ENCODE assay signal across 27 mouse cellular contexts in the genomic region with DNA sequence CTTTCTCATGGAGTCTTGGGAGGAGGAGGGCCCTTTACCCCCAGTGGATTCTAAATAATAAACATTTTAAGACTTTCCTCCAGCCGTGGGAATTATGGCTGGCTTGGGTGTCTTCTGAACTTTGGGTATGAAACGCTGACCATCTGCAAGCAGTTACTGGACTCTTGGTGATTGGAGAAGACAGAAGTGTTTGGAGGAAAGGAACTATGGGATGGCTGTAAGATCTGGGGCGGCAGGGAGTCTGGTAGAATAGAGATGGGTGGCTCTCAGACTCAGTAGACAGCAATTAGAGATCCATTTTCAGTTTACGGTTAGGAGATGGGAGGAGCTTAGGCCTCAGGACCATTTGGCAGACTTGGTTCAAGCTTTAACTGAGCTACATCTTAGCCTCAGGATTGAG.
A peak's percentile ranks its signal among the peaks of the same experiment; 100 is the strongest.
DNase-seq lines count a peak whose midpoint lies in the region; ATAC-seq lines count a peak whose summit lies in the region.
"Had no signal": no experiment of that assay in that cellular context is flagged by ENCODE, and none has a peak within 500 bp of the region (broad histone marks: within the 10 kb centered on the region; RNA-seq: fewer than 3 reads in every experiment).

No protein-coding gene starts in this region.

- no peaks in the 10 kb centered on the region for H3K27me3 ChIP-seq in kidney, embryonic 15.5 days
- no peaks in the 10 kb centered on the region for H3K27me3 ChIP-seq in neural tube, embryonic 13.5 days
- H3K27me3 ChIP-seq in neural tube, embryonic 15.5 days (replicated peaks), result no peaks in the 10 kb centered on the region
- H3K27me3 ChIP-seq in limb, embryonic 10.5 days (ENCODE audit: low read depth, poor library complexity, severe bottlenecking), result no peaks in the 10 kb centered on the region
- H3K27me3 ChIP-seq: heart, embryonic 12.5 days; limb, embryonic 12.5 days; lung, embryonic 15.5 days; midbrain, embryonic 12.5 days; Patski had no signal

- WGBS in kidney, embryonic 15.5 days, result 39% methylated on average over 4 of the region's 4 CpGs
- 49% methylated on average over 4 of the region's 4 CpGs for WGBS in neural tube, embryonic 13.5 days
- 62% methylated on average over 4 of the region's 4 CpGs for WGBS in neural tube, embryonic 15.5 days
- WGBS in limb, embryonic 10.5 days, result 34% methylated on average over 4 of the region's 4 CpGs

- H3K36me3 ChIP-seq in kidney, embryonic 15.5 days, result no peaks in the 10 kb centered on the region
- H3K36me3 ChIP-seq in neural tube, embryonic 13.5 days, result no peaks in the 10 kb centered on the region
- no peaks in the 10 kb centered on the region for H3K36me3 ChIP-seq in neural tube, embryonic 15.5 days
- no peaks in the 10 kb centered on the region for H3K36me3 ChIP-seq in limb, embryonic 10.5 days
- H3K36me3 ChIP-seq: heart, embryonic 12.5 days; limb, embryonic 12.5 days; liver, embryonic 15.5 days; lung, embryonic 15.5 days; midbrain, embryonic 12.5 days had no signal

- H3K4me3 ChIP-seq in kidney, embryonic 15.5 days (replicated peaks), result no peak overlapping the region
- no peak overlapping the region for H3K4me3 ChIP-seq in neural tube, embryonic 13.5 days
- no peak overlapping the region for H3K4me3 ChIP-seq in neural tube, embryonic 15.5 days (replicated peaks)
- H3K4me3 ChIP-seq in limb, embryonic 10.5 days, result no peak overlapping the region
- H3K4me3 ChIP-seq: forebrain, embryonic 13.5 days; heart, embryonic 12.5 days; limb, embryonic 12.5 days; liver, embryonic 15.5 days; lung, embryonic 15.5 days; midbrain, embryonic 12.5 days had no signal

- H3K9me3 ChIP-seq in kidney, embryonic 15.5 days (replicated peaks), result no peaks in the 10 kb centered on the region
- no peaks in the 10 kb centered on the region for H3K9me3 ChIP-seq in neural tube, embryonic 13.5 days
- H3K9me3 ChIP-seq in neural tube, embryonic 15.5 days (replicated peaks), result no peaks in the 10 kb centered on the region
- H3K9me3 ChIP-seq in limb, embryonic 10.5 days (replicated peaks), result no peaks in the 10 kb centered on the region
- H3K9me3 ChIP-seq: forebrain, embryonic 13.5 days; heart, embryonic 12.5 days; limb, embryonic 12.5 days; liver, embryonic 15.5 days; lung, embryonic 15.5 days; midbrain, embryonic 12.5 days had no signal

- H3K4me2 ChIP-seq in kidney, embryonic 15.5 days, result no peak overlapping the region
- H3K4me2 ChIP-seq in neural tube, embryonic 13.5 days, result no peak overlapping the region
- no peak overlapping the region for H3K4me2 ChIP-seq in neural tube, embryonic 15.5 days
- H3K4me2 ChIP-seq: forebrain, embryonic 13.5 days; heart, embryonic 12.5 days; limb, embryonic 12.5 days; liver, embryonic 15.5 days; lung, embryonic 15.5 days; midbrain, embryonic 12.5 days had no signal

- intact Hi-C loops in heart, postnatal 14 days (cut with DNase I), result no loop called here

- H3K4me1 ChIP-seq in kidney, embryonic 15.5 days, result peaks cover 26% of the 10 kb centered on the region
- peaks cover 54% of the 10 kb centered on the region for H3K4me1 ChIP-seq in neural tube, embryonic 13.5 days (replicated peaks)
- H3K4me1 ChIP-seq in neural tube, embryonic 15.5 days, result peaks cover 38% of the 10 kb centered on the region
- peaks cover 56% of the 10 kb centered on the region for H3K4me1 ChIP-seq in limb, embryonic 10.5 days
- H3K4me1 ChIP-seq: liver, embryonic 15.5 days had no signal

- no peak overlapping the region for H3K9ac ChIP-seq in kidney, embryonic 15.5 days
- H3K9ac ChIP-seq in neural tube, embryonic 13.5 days, result no peak overlapping the region
- H3K9ac ChIP-seq in neural tube, embryonic 15.5 days (replicated peaks), result no peak overlapping the region
- H3K9ac ChIP-seq: forebrain, embryonic 13.5 days; heart, embryonic 12.5 days; limb, embryonic 12.5 days; liver, embryonic 15.5 days; lung, embryonic 15.5 days; midbrain, embryonic 12.5 days had no signal

- ATAC-seq in kidney, embryonic 15.5 days (replicated peaks; ENCODE audit: low FRiP score), result 0 out of 2 replicates have a peak, but pooled peaks have one; percentile 12
- ATAC-seq in neural tube, embryonic 13.5 days (ENCODE audit: low read depth), result no peak
- ATAC-seq in neural tube, embryonic 15.5 days (ENCODE audit: low FRiP score), result no peak
- ATAC-seq: forebrain, embryonic 13.5 days; Patski had no signal

- peak; percentile 67 for DNase-seq in heart, adult 11 months
- DNase-seq in heart, postnatal 14 days, result no peak
- DNase-seq in kidney, adult 18-20 months, result no peak
- peak; percentile 29 for DNase-seq in limb, embryonic 10.5 days (ENCODE audit: low spot score)
- DNase-seq in left cerebral cortex, adult 11 months (ENCODE audit: low spot score), result no peak
- DNase-seq: adrenal gland, postnatal 10 days; cerebellum, adult 11 months; cerebellum, adult 9-10 months; cerebellum, postnatal 36 days; gastrocnemius, postnatal 25 days; heart, adult 18-20 months; kidney, adult 11 months; lung, postnatal 36 days; retina, postnatal 1 day; right cerebral cortex, postnatal 14 days; thymus, adult 18-20 months; thymus, postnatal 25 days had no signal

- H3K27ac ChIP-seq in kidney, embryonic 15.5 days, result peak overlapping the region; percentile 11; the same call in 1 of the 2 replicates
- H3K27ac ChIP-seq in neural tube, embryonic 13.5 days (replicated peaks), result peak overlapping the region; percentile 46; the same call in 1 of the 2 replicates
- H3K27ac ChIP-seq in neural tube, embryonic 15.5 days (replicated peaks), result no peak overlapping the region
- peak overlapping the region; percentile 7; the same call in 1 of the 2 replicates for H3K27ac ChIP-seq in limb, embryonic 10.5 days
- H3K27ac ChIP-seq: forebrain, embryonic 13.5 days; limb, embryonic 12.5 days; liver, embryonic 15.5 days; lung, embryonic 15.5 days; midbrain, embryonic 12.5 days had no signal

Comparison
In these comparisons a context has a peak if more than half of its experiments do, and no peak if none do; other contexts are left out.
1. DNase-seq: peak in heart, adult 11 months (single experiment) and limb, embryonic 10.5 days (single experiment); none in heart, postnatal 14 days (0 of 2), kidney, adult 18-20 months (single experiment) and left cerebral cortex, adult 11 months (single experiment).